Mouse (Mus musculus) cerebellum, postnatal 14 days (tissue): ENCODE data around the gene Rgs5.

Source experiments
- DNase-seq, 2 experiments: peaks; one replicate each; pipeline ENCODE4 v3.0.0; 2021; ENCODE audit warnings: mixed read lengths in 2 of 2

Gene Rgs5

GRCm38 (mm10) chr1:169730599-169731100, 75.3 kb downstream of the Rgs5 start:
- no peak for DNase-seq

DNA sequence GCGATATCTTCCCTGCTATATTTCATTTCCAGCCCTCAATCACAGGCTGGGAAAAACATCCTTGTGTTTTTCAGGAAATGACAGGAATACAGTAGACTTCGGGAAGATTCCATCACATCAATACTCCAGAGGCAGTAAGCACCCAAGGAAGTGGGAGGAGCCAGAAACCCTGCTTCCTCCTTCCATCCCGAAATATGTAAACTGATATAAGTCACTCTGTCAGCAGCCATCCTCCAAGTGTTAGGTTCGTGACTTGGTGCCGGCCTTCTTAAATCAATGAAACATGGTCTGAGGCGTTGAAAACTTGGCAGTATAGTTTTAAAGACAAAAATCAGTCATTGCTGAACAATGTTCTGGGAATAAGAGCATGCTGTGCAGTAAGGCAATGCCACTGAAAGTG, 80.8 kb downstream of the Rgs5 start:
- DNase-seq = no peak

- no peak for DNase-seq
These were observed 81.9 kb downstream of the Rgs5 start for GRCm38 (mm10) chr1:169737231-169737630.

DNA sequence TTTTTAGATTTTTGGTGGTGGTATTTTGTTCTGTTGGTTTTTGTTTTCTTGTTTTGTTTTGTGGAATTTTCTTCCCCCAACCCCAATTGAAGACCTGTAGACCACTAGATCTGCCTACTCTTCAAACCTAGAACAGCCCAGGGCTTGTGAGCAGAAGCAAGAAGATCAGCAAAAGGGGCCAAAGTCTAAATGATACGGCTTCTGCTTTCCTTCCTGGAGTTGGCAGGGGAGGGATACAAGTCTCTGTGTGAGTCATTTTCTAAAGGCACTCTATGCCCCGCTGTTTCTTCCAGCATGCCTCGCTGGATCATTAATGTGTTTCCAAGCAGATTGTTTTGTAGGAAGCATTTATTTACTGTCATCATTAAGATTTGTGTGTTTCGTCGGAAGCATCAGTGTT, 85.8 kb downstream of the Rgs5 start:
- DNase-seq = no peak
